Mouse (Mus musculus) left cerebral cortex, postnatal 25 days (tissue): ENCODE measurements around the gene Gm7980. TPM values are rescaled to one million over a fixed set of nuclear protein-coding genes. Genes with fewer than 3 reads are reported as not detected.
"Not testable (repeated sequence)": the region's sequence is repeated elsewhere in the genome, so short reads cannot be mapped to it uniquely, and the experiment has no call there.

Source experiments
- DNase-seq, 2 experiments: peaks; one replicate each; pipeline ENCODE4 v3.0.0; 2022; ENCODE audit warnings: low spot score in 2 of 2, mixed read lengths in 1 of 2
- intact Hi-C: fragments of 180-260 bp; cut with DNase I; formaldehyde crosslinking; loops from one replicate; pipeline ENCODE4 v1.15.1; 2025
- total RNA-seq, 2 experiments: library from RNA; stranded (reverse); gene quantifications; 2 replicates each; pipeline ENCODE4 v1.2.3; 2021

The Gm7980 gene
- not detected for total RNA-seq

DNA sequence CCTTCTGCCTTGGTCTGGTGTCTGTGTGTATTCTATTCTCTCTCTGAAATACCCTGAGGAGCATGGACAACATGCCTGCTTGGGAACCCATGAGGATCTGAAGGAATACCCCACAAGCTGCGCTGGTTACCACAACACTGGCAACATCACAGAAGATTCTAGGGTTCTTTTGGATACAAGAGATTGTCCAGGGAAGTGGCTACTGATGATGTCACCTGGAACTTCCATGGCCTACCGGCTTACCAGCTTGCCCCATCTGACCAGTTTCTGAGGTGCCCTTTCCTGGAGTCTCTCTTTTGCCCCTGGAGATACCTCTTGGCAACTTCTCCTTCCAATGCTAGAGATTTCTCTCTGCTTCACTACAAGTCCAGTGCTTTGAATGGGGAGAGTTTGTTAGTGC lies at the start of gene Gm7980:
Gm7980 (minus strand) TSS at position 101 of the 400 bp plus-strand sequence.
- intact Hi-C loops, DNase-seq: not testable (repeated sequence)

DNA sequence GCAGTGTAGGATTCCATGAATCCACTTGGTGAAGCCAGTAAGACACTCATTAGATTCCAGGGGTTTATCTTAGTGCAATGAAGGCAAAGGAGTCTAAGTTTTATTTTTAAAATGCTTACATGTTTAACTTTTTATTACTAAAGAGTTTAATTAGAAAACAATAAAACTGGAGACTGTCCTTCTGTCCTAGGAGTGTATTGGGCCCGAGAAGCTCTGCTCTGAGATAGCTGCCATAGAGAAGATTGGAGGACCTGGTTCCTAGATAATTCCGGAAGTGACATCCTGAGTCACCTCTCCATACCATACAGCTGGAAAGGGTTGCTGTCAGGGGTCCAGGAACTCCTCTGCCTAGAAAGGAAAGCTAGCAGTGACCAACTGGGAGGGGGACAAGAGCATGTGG lies 36.6 kb upstream of the Gm7980 start, which contains the start of gene 1700024B05Rik:
1700024B05Rik (plus strand) TSS at position 301 of the 400 bp plus-strand sequence.
- DNase-seq, intact Hi-C loops: not testable (repeated sequence)

DNA sequence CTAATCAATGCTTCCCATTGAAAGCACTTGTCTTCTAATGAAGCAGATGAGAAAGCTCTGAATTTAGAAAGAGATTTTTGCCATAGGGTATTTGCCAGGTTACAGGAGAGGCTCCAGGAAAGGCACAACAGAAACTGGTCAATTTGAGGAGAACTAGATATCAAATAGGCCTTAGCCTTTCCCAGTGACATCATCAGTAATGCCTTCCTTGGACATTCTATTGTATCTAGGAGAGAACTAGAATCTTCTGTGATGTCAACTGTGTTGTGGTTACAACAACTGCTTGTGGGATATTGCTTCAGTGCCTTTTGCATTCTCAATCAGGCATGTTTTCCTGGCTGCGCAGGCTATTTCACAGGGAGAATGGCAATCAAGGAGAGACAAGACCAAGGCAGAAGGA lies 17.6 kb upstream of the Gm7980 start, which contains the start of gene 1700049E17Rik1:
1700049E17Rik1 (plus strand) TSS at position 301 of the 400 bp plus-strand sequence.
- DNase-seq, intact Hi-C loops: not testable (repeated sequence)

Other genes with a start within 250 kb of the Gm7980 start
- gene Gm8068, start 205.4 kb downstream of the Gm7980 start, total RNA-seq: not detected
- not detected for gene Gm7929, start 156.7 kb downstream of the Gm7980 start, total RNA-seq
- gene Gm47189, start 134.8 kb downstream of the Gm7980 start, total RNA-seq: not detected
- not detected for gene 1700049E17Rik1, start 17.7 kb upstream of the Gm7980 start, total RNA-seq
- not detected for gene 1700024B05Rik, start 36.7 kb upstream of the Gm7980 start, total RNA-seq
- gene Gm6401, start 60.6 kb upstream of the Gm7980 start, total RNA-seq: not detected
- 1 to 10 TPM in 1 of 2 experiments, under 1 TPM in 1; 0.57 to 1.3 TPM for gene Gm3543, start 76.0 kb upstream of the Gm7980 start, total RNA-seq
- gene Gm7951, start 210.1 kb upstream of the Gm7980 start, total RNA-seq: not detected